Mouse (Mus musculus) cortical plate, adult 2 months (tissue): Measurements from ENCODE around the gene Tspan9.

Source experiments
- CTCF ChIP-seq: fragments of 200-500 bp; IDR thresholded peaks from 2 replicates; pipeline ENCODE4 v1.5.1; 2011; ENCODE audit warnings: mild to moderate bottlenecking, control low read depth, low read length; ENCODE audit not compliant: insufficient read depth; ENCODE audit errors: extremely low read depth
- POLR2A ChIP-seq: fragments of 200-500 bp; IDR thresholded peaks from 2 replicates; pipeline ENCODE4 v1.6.1; 2011; ENCODE audit warnings: mild to moderate bottlenecking, low read length, control low read depth; ENCODE audit not compliant: insufficient read depth; ENCODE audit errors: extremely low read depth

GRCm38 (mm10) chr6:127932697-127933096, 210.7 kb downstream of the Tspan9 start:
- TF ChIP-seq POLR2A = no peak
- no peak for TF ChIP-seq CTCF
